Mouse (Mus musculus): ENCODE data around the gene Btbd35f11. TPM values are rescaled to one million over a fixed set of nuclear protein-coding genes. Genes with fewer than 3 reads are reported as not detected.
"Not testable (repeated sequence)": the region's sequence is repeated elsewhere in the genome, so short reads cannot be mapped to it uniquely, and the experiment has no call there.

Gene Btbd35f11
- not detected in 2 replicates for polyA plus RNA-seq (2015; fragmentation: Nextera tagmentation; extraction: Ambion mirVana)

DNA sequence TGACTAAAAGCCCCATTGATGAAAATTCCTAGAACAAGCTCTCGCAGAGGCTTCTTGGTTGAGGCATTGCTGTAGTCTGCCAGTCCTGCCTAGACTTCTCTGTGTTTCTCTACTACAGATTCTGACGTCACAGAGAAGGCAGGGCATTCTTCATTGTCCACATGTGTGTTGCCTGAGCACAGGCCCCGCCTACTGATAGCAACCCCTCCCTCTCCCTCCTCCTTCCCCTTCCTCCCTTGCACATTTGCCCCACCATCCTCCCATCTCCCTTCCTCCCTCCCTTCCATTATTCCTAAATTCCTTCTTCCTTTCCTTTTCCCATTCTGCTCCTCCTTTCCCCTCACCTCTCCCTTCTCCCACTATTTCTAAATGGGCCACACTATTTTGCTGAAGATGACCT is at the start of gene Btbd35f11:
Gene Btbd35f11, minus strand, starts transcription at position 101 of the 400 bp plus-strand sequence.
- ATAC-seq; H3K4me3 ChIP-seq (ENCODE audit: low read length); H3K4me2 ChIP-seq (ENCODE audit: low read depth, low read length); H3K9ac ChIP-seq (ENCODE audit: low read depth, low read length); H3K27me3 ChIP-seq (replicated peaks; ENCODE audit: control insufficient read depth, insufficient read depth, low read length); H3K4me1 ChIP-seq (ENCODE audit: control insufficient read depth, insufficient read depth, low read length); H3K9me3 ChIP-seq (ENCODE audit: control insufficient read depth, low read length); H3K36me3 ChIP-seq (ENCODE audit: control insufficient read depth, insufficient read depth, low read length); H3K27ac ChIP-seq (ENCODE audit: low read length): not testable (repeated sequence)
- WGBS, result 57% methylated on average over 1 of the region's 3 CpGs

DNA sequence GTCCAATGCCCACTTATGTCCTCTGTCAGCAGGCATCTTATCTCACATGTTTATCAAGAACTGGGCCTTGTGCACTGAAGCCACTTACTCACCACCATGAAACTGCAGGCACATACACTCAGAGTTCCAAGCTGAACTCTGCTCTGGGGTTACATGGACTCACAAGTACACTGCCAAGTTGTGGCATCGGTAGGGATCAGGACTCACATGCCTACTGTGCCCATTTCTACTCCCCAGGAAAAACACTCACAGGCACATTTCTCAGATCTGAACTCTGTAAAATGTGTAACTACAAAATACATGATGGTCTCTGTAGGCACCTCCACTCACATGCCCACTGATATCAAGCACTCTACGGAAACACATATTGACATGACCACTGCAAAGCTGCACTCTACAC is 33.5 kb downstream of the Btbd35f11 start:
- H3K9me3 ChIP-seq (ENCODE audit: control insufficient read depth, low read length); H3K36me3 ChIP-seq (ENCODE audit: control insufficient read depth, insufficient read depth, low read length); H3K4me2 ChIP-seq (ENCODE audit: low read depth, low read length); H3K27me3 ChIP-seq (replicated peaks; ENCODE audit: control insufficient read depth, insufficient read depth, low read length); H3K27ac ChIP-seq (ENCODE audit: low read length); ATAC-seq; H3K4me1 ChIP-seq (ENCODE audit: control insufficient read depth, insufficient read depth, low read length); H3K9ac ChIP-seq (ENCODE audit: low read depth, low read length); H3K4me3 ChIP-seq (ENCODE audit: low read length): not testable (repeated sequence)
- WGBS, result 89% methylated on average over 1 of the region's 2 CpGs

Other genes starting within 250 kb of the Btbd35f11 start
- not detected in 2 replicates for gene Btbd35f24, start 247.9 kb downstream of the Btbd35f11 start, polyA plus RNA-seq (2015; fragmentation: Nextera tagmentation; extraction: Ambion mirVana)

Measured in intestine, embryonic 16.5 days (tissue).